Mouse (Mus musculus) embryo, embryonic 11.5 days (tissue): Measurements from ENCODE around the gene Fam163b.

Experiments used
- DNase-seq: peaks from one replicate; pipeline ENCODE4 v3.0.0-alpha.2; 2012; ENCODE audit warnings: low read depth, low spot score

Gene Fam163b

DNA sequence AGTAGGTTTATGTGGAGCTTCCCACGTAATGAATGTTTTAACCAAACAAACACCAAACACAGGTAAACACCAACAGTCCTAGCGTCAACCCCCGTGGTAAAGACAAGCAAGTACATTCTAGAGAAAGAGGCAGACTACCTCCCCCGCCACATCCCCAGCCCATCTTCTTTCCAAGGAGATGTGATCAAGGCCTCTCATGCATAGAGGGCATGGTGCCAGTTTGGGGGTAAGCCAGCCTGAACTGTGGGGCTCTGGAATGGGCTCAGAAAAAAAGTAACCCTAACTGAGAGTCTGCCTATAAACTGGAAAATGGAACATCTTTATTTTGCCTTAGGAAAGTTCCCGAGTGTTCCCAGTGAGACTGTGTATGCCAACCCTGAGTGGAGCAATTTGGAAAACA is 6.4 kb downstream of the Fam163b start:
- DNase-seq, result no peak

DNA sequence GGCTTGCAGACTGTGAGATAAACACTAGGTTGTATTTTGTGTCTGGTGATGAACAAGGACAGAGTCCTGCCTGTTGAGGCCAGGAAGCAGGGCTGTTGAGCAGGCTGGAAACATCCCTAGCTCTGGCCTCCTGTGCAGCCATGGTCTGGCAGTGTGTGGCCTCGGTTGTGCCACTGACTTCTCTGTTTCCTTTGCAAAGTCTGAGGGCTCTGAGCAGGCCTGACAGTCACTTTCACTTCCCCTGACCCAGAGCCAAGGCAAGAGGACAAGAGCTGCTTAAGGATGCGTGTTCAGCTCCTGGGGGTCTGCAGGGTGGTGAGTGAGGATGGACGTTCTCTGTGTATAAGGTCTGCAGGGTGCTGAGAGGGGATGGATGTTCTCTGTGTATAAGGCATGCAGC is 13.3 kb downstream of the Fam163b start:
- DNase-seq, result no peak

DNA sequence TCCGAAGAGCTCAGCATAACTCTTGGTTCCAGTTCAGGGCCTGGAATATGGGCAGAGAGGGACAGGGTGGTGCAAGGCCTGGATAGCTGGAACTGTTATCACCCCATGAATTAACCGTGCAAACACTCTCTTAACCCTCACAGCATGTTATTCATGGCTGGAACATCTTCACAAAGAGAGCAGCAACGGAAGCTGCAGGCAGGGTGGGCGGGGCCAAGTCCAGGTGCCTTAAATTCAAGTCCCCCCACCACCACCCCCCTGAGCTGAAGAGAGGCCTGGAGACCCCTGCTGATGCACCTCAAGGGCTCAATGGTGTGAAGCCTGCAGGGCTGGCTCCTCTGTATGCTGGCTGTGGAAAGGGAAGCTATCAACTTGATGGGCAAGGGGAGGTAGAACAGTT is 15.8 kb downstream of the Fam163b start:
- DNase-seq, result no peak

DNA sequence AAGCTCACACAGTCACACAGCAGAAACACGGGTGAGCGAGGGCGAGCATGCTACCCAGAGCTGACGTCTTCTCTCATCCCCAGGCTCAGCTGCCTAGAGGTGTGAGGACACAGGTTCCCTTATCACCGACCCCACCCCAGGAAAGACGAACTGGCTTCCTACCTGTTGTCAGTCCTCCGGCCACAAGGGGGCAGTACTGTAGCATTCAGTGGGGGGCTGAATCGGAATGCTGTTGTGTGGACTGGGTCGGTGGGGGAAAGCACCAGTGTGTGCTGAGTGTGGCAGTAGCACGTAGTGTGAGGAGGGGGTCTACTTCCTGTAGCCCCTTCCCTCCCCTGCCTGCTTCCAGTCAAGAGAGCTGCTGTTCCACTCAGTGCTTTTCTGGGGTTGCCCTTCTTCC is 16.3 kb downstream of the Fam163b start:
- DNase-seq, result no peak

DNA sequence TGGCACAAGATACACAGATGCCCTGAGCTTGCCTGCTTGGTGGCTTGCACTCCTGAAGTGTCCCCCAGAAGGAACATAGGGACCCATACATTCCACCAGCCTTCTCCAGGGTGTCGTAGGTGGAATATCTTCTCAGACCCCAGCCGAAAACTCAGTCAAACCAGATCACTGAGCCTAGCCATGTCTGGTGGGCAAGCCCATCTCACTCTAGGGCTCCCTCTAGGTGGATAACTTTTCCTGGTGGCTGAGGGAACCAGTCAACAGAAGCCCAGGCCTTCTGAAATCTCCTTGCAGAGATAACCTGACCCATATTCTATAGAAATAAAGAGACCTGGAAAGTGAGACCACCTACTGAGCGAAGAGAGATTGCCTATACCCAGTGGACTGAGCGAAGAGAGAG is 19.2 kb downstream of the Fam163b start:
- no peak for DNase-seq

DNA sequence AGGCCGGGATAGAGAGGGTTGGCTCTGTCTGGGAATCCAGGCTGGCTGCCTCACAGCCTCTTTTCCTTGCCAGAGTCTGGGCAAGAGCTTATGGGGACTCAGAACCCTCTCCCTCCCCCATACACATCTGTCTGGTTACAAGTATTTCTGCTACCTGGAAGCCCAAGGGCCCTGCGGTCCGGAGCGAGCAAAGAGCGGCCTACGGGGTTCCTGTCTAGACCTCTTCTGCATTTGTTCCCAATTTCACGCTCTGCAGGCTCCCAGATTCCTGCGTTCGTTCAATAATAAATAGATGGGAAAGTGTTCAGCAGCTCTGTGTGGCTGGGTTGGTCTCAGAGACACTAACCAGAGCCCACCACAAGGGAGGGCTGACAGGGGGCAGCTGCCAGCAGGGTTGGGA is 19.7 kb downstream of the Fam163b start:
- DNase-seq, result no peak

DNA sequence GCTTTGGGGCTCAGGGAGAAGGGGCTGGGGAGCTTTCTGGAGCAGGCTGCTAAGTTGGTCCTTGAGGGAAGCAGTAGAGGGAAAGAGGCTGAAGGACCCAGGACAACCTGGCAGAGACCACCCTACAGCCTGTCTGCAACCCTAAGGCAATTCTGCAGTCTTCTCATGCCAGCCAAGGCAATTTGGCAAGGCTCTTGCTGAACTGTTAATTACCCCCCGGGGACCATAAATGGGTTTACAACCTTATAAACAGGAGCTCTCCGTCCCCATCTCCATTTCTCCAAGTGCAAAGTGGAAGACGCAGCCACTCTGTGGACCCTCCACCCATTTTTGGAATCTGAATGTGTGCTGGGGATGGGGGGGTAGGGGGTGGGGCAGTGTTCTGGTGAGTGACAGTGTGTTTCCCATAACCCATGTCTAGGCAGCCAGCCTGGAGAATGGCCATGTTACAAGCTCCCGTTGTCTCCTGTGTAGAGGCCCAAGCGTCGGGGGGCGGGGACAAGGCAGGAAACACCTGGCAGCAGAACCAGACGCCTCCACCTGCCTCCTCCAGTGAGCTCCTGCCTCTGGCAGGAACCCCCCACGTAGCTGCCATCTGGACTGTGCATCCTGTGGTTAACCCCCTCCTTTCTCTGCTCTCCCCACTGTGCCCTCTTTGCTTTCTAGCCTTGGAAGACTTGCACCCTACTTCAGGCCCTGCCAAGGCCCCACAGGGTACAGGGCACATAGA is 20.5 kb downstream of the Fam163b start:
- peak; percentile 51 for DNase-seq

DNA sequence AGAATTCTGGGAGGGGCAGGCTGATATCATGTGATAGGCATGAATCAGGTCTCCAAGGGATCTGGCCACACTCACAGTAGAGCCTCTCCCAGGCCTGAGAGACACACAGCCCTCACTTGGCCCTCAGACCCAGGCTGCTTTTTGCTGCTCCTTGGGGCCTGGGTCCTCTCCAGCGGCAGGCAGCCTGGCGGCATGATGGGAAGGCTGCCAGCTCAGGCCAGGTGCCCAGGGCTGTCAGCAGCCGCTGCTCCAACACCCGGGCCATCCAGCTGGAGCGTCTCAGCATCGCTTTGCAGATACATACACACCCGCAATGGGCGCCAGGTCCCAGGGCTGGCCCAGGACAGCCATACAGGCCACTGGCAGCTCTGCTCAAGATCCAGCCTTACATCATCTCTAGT is 22.1 kb downstream of the Fam163b start:
- DNase-seq, result no peak

DNA sequence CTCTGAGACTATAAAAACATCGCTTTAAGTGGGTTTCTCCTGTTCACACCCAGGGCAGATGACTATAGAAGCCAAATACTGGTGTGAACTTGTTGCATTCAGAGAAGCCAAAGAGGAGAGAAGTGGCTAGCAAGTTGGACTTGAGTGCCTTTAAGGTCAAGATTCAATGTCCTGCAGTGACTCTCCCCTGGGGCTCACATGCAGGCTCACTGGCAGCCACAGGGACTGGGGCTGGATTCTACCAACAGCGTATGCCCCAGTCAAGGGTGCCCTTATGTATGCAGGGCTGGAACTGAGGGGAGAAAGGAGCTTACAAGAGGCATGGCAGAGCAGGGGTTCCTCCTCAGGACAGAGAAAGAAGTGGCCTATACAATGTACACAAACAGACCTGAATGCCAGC is 22.5 kb downstream of the Fam163b start:
- DNase-seq, result no peak

DNA sequence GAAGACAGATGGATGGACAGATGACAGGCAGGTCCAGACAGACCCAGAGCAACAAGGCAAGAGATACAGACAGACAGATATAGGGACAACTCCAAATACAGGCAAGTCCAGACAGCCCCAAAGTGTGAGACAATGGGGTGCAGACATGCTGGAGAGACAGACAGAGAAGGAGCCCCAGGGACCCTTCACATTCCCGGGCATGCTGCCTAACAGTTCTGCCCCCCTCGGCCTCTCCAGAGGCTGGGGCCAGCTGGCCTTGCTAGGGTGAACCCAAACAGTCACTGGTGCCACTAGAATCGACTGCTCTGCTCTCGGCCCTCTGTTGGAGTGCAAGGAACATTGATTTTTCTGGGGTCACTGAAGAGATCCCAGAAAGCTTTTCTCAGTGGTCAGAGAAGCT is 23.8 kb downstream of the Fam163b start:
- no peak for DNase-seq

DNA sequence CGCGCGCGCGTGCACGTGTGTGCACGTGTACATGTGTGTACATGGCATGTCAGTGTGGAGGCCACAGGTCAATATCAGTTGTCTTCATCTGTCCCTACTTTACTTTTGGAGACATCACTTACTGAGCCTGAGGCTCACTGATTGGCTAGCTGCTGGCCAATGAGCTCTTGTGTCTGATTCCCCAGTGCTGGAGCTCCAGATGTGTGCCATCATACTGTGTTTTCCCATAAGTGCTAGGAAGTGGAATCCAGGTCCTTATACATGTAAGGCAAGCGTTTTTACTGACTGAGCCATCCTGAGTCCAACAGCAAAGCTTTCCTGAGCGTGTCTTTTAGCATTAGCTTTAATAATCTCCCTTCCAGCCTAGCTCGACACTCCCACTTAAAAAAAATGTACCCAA is 28.1 kb downstream of the Fam163b start:
- DNase-seq, result no peak

DNA sequence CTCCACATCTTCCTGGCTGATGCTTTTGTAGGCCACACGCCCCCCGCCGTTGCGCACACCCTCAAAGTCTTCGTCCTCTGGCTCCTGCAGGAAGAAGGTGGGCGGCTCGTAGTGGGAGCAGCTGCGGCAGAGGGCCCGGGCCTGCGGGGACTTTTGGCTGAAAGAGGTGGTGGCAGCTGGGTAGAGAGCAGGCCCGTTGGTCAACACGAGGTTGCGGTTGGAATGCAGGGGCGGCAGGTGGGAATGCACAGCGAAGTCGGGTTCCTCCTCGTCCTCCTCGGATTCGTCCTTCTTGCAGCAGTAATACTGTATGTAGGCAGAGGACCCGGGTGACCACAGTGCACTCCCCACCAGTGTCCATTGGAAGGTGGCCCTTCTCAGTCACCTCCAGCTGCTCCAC is 29.7 kb downstream of the Fam163b start:
- DNase-seq, result no peak

DNA sequence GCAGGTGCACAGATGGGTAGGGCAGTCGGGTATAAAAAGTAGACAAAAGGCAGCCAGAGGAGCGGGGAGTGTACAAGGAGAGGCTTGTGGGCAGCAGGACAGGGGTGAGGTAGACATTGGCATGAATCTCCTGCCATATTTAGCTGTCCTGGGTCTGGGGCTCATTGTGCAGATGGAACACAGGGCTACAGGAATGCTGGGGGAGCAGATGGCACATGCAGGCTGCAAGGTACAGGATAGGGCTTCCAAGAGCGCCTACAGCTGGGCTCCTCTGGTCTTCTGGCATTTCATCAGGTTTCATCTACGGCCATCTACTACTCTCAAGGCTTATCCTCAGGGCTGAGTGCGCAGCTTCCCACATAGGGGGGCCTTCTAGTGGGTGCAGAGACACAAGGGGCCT is 33.2 kb downstream of the Fam163b start:
- DNase-seq, result no peak

DNA sequence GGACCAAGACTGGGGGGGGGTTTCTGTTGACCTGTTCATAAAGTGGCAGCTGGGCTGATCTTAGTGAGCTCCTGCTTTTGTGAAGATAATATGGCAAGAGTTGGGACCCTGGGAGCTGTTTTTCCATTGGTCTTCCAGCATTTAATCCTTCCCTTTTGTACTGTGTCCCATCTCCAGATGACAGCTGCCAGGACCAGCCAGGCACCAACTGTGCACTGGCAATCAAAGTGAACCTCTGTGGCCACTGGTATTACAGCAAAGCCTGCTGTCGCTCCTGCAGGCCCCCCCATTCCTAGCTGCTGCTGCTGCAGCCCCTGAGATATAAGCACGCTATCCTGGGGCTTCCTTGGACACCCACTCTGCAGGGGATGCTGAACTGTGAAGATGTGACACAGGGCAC is 34.1 kb downstream of the Fam163b start:
- no peak for DNase-seq

DNA sequence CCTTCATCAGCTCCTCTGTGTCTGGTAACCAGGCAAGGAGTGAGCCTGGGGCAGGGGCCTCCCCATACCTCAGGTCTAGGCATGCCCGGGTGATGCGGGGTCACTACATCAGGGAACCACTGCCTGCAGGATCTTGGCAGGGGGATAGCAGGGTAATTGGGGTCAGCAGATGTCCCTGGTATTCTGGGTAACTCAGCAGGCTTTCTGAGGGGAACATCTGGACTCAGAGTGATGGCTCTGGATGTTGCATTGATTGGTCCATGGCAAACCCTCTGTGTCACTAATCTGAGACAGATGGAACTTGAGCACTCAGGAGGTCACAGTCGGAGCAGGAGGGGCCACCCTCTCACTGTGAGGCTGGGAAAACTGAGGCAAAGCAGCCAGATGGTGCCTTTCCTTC is 35.5 kb downstream of the Fam163b start:
- DNase-seq, result no peak

DNA sequence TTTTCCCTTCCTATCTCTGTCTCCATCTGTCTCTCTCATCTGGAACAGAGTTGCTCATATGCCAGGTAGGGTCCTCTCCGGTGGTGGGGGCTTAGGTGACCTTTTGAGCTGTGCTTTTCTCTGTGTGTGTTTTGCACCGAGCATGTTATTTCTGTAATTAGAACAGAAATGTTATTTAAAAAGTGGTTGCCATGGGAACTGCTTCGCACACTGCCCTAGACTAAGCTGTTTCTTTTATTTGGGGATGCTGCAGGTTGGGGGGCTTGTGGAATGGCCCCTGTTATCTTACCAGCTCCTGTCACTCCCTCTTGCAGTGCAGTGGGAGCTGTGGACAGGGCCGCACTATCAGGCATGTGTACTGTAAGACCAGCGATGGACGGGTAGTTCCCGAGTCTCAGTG is 38.7 kb downstream of the Fam163b start:
- DNase-seq, result no peak

DNA sequence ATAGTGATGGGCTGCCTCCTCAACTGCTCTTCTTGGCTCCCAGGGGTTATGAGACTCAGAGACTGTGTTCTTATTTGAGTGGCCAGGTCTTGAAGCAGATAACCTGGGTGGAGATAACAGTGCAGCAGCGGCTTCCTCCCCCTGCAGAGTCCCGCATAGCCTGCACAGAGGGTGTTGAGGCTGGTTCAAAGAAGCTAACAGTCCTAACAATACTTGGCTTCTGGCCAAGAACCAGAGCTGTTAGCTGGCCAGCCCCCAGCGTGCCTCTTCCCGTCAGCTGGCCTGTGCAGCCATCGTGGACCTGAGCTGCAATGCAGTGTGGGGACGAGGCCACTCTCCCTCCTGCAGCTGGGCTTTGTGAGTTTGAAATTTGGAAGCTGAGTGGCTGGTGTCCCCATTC is 44.5 kb downstream of the Fam163b start:
- peak; percentile 50 for DNase-seq

DNA sequence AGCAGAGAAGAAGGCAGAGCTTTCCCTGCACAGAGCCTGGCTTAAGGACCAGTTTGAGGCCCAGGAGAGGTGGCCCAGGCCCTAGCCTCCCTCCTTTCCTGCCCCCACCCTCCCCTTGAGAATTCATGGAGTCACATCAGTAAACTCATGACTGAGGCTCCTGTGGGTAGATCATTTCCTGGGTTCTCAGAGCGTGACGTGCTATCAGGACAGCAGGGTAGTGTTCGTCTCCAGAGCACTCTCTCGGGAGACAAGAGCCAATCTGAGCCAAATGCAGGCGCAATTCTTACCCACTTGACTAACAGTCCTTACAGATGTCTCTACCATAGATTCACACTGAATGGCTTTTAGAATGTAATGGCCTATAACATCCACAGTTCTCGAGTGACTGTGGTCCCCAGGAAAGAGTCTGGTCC is 45.0 kb downstream of the Fam163b start:
- DNase-seq, result no peak

DNA sequence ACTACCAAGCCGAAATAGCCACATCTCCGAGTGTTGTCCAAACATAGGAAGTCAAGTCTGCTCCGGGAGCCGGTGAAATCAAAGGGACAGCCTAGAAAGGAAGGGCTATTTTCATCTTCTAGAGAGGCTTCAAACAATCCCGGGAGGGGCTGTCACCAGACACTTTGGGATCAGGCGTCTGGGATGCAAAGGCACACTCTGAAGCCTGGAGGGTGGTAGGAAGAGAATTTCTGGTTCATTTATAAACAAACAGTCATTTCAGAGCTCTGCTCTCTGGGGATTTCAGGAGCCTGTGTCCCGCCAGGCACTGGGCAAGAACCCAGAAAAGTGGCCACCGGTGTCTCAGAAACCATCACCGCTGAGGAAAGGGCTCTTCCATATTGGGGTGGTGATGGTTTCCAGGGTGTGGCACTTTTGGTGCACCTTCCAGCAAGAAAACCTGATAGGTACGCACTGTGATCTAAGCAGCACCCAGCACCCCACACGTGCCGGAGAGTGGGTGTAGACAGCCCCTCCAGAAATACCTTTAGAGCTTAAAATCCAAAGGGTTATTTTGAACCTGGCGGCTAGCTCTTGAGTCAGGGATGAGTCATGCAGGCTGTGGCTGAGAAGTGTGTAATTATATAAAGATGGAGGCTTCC is 45.8 kb downstream of the Fam163b start:
- no peak for DNase-seq

DNA sequence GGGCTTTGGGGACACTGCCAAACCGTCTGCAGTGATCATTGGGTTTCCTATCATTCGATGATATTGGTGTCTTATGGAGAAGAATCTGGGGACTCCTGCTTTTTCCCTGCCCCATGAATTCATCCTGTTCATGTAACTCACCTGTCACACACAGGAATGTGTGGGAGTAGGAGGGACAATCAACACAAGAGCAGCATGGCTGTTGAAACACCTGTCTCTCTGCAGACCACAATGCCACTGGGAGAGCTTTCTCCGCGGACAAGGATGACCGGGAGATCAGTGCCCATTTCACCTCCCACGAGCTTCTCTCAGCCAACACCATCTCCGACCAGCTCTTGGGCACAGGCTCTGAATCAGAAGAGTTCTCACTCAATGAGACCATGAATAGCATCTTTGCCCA is 47.1 kb downstream of the Fam163b start:
- no peak for DNase-seq

DNA sequence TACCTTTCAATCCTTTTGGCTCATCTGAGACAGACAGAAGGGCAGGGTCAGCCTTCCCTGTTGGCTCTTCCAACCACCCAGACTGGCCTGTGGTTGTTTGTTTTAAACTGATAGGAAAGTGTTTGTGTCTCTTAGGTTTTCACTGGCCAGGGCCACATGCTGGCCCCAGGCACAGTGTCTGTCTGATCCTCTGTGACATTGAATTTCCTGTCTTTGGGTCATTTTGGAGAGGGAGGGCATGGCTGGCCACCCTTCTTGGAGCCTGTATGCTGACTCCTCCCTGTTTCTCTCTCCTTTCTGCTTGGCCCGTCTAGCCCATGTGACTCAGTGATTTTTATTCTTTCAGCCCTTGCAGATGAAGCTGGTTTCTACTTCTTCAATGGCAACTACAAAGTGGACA is 53.1 kb downstream of the Fam163b start:
- no peak for DNase-seq

DNA sequence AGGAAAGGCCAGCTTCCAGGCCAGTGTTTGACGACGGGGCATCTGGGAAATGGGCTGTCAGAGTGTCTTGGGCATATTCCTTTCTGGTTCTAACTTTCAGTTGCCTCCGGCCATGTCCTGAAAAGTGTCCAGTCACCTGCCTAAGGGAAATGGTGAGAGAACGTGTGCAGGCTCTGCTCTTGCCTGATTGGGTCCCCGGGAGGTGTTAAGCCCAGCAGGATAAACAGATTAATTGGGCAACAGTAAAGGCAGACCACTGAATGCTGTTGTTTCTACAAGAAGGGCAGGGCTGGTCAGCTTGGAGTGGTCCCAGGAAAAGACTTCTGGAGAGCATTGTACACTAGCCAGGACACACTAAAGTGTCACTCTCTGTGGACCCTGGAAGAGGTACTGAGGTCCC is 53.6 kb downstream of the Fam163b start:
- DNase-seq, result no peak

DNA sequence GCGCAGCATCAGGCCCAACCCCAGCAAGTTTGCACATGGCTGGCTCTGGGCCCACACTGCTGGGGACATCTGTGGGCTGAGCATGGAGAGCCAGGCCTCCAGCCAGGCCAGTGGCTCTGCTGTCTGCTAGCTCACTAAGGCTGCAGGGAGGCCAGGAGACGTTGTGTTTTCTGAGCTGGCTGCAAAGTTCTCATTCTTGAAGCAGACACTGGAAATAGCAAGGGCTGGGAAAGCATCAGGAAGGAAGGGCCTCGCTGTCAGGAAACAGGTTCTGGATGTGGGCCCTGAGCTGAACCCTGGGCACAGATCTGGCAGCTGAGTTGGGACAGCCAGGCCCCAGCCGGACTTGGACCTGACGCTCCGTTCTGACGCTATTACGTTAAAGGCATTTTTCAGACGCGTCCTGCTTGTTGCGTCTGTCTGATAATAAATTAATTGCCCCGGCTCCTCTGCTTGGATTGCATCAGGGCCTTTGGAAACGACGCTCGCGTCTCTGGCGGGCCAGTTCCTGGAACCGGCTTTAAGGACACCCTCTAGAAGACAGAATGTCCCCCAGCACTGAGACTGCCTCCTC is 54.1 kb downstream of the Fam163b start:
- DNase-seq, result no peak
